11 mouse cellular contexts compared by ENCODE assay signal in genomic region chr11:89546164-89546563, GRCm38 (mm10).
DNase-seq lines count a peak whose midpoint lies in the region; ATAC-seq and TF ChIP-seq lines count a peak whose summit lies in the region.
"Had no signal": no experiment of that assay in that cellular context is flagged by ENCODE, and none has a peak within 500 bp of the region (broad histone marks: within the 10 kb centered on the region; RNA-seq: fewer than 3 reads in every experiment).

No protein-coding gene starts in this region.

- peak; percentile 70 for TF ChIP-seq CTCF in gastrocnemius, adult 2 months (IDR thresholded peaks at IDR 0.05)

- DNase-seq in gastrocnemius, adult 2 months = peak; percentile 19
- no peak for DNase-seq in gastrocnemius, adult 8-10 months (ENCODE audit: low spot score in 2 of 2)
- peak; percentile 47 for DNase-seq in NIH3T3 (ENCODE audit: low read depth)
- DNase-seq in kidney, adult 18-20 months = peak; percentile 27
- peak; percentile 47 for DNase-seq in limb, embryonic 10.5 days (ENCODE audit: low spot score)
- DNase-seq in retina, embryonic 14.5 days (ENCODE audit: low spot score) = peak; percentile 83
- no peak for DNase-seq in ovary, postnatal 36 days (ENCODE audit: low spot score)

- peaks cover 10% of the 10 kb centered on the region; the same call in 1 of the 2 replicates for H3K4me1 ChIP-seq in embryonic facial prominence, embryonic 12.5 days
- H3K4me1 ChIP-seq in limb, embryonic 10.5 days = peaks cover 19% of the 10 kb centered on the region

- no peaks in the 10 kb centered on the region for H3K27me3 ChIP-seq in embryonic facial prominence, embryonic 12.5 days
- H3K27me3 ChIP-seq in limb, embryonic 10.5 days (ENCODE audit: low read depth, poor library complexity, severe bottlenecking) = peaks cover 46% of the 10 kb centered on the region
- H3K27me3 ChIP-seq: neural tube, embryonic 12.5 days had no signal

- H3K9ac ChIP-seq in embryonic facial prominence, embryonic 12.5 days = no peak overlapping the region
- H3K9ac ChIP-seq: heart, embryonic 13.5 days; neural tube, embryonic 12.5 days had no signal

- 0 out of 2 replicates have a peak, but pooled peaks have one; percentile 22 for ATAC-seq in embryonic facial prominence, embryonic 12.5 days (ENCODE audit: insufficient number of reproducible peaks, insufficient read depth, low FRiP score, low TSS enrichment)

- H3K4me2 ChIP-seq in embryonic facial prominence, embryonic 12.5 days (replicated peaks) = no peak overlapping the region

- H3K4me3 ChIP-seq in gastrocnemius, adult 2 months = no peak overlapping the region
- no peak overlapping the region for H3K4me3 ChIP-seq in embryonic facial prominence, embryonic 12.5 days
- no peak overlapping the region for H3K4me3 ChIP-seq in limb, embryonic 10.5 days
- H3K4me3 ChIP-seq: neural tube, embryonic 12.5 days had no signal

- intact Hi-C loops in gastrocnemius, adult 2 months (cut with DNase I) = loop anchor here (1.0 to 10.0 kb wide), 2 partner anchors 175 to 379 kb away; no protein-coding TSS in a partner anchor

- H3K36me3 ChIP-seq in embryonic facial prominence, embryonic 12.5 days = no peaks in the 10 kb centered on the region
- H3K36me3 ChIP-seq in limb, embryonic 10.5 days = no peaks in the 10 kb centered on the region
- H3K36me3 ChIP-seq: G1E; heart, embryonic 13.5 days; neural tube, embryonic 12.5 days had no signal

- H3K9me3 ChIP-seq in embryonic facial prominence, embryonic 12.5 days = no peaks in the 10 kb centered on the region
- H3K9me3 ChIP-seq in limb, embryonic 10.5 days (replicated peaks) = no peaks in the 10 kb centered on the region

- WGBS in embryonic facial prominence, embryonic 12.5 days = 41% methylated on average over 7 of the region's 7 CpGs
- WGBS in limb, embryonic 10.5 days = 41% methylated on average over 7 of the region's 7 CpGs

- no peak overlapping the region for H3K27ac ChIP-seq in gastrocnemius, adult 2 months
- H3K27ac ChIP-seq in embryonic facial prominence, embryonic 12.5 days = no peak overlapping the region
- H3K27ac ChIP-seq in limb, embryonic 10.5 days = no peak overlapping the region
- H3K27ac ChIP-seq: heart, embryonic 13.5 days; neural tube, embryonic 12.5 days had no signal

Comparison
In these comparisons a context has a peak if more than half of its experiments do, and no peak if none do; other contexts are left out.
1. DNase-seq: peak in gastrocnemius, adult 2 months (single experiment), NIH3T3 (single experiment), kidney, adult 18-20 months (single experiment), limb, embryonic 10.5 days (single experiment) and retina, embryonic 14.5 days (single experiment); none in gastrocnemius, adult 8-10 months (0 of 2) and ovary, postnatal 36 days (single experiment).